Mouse (Mus musculus): ENCODE data around the gene Zfp383.
"Not testable (repeated sequence)": the region's sequence is repeated elsewhere in the genome, so short reads cannot be mapped to it uniquely, and the experiment has no call there.

- TF ChIP-seq CTCF, EP300 (IDR thresholded peaks at IDR 0.05): not testable (repeated sequence)
These were observed 57.2 kb downstream of the Zfp383 start for GRCm38 (mm10) chr7:29965115-29965810.
